Mouse (Mus musculus): ENCODE results near the gene Tdp1.

DNA sequence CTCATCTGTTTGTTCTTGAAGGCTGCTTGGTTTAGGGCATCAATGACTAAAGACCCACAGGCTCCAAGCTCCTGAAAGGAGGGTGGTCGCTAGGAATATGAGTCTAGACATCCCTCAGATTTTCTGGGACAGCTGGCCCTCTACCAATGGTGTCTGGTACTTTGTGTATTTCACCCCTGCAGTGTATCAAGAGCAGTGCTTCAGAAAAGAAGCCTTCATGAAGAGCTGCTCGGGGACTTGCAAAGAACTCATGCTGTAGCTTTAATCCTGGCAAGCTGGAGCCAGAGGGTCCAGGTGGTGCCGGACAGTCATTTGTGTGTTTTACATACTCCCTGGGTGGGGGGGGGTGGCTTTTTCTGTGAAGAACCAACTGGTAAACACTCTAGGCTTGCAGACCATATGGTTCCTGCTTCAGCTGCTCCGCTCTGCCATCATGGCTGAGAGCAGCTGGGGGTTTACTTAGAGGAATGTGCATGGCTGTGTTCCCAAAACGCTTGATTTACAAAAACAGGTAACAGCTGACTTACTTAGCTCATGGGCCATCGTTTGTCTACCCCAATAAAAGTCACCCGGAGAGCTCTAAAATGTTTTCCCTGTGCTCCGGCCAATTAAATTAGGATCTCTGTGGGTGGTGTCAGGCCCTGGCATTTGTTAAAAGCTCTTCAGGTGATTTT is 118.7 kb downstream of the Tdp1 start:
- TF ChIP-seq POLR2A (IDR thresholded peaks at IDR 0.05; ENCODE audit: low read depth, low read length), result no peak
- no peak for TF ChIP-seq CTCF (IDR thresholded peaks at IDR 0.05; ENCODE audit: borderline replicate concordance, insufficient read depth, low read length)

Measured in embryonic fibroblast, embryonic 13.5 days (primary cell).